Mouse (Mus musculus) forebrain, embryonic 13.5 days (tissue): ENCODE data around the gene Med13. TPM values are rescaled to one million over a fixed set of nuclear protein-coding genes. Genes with fewer than 3 reads are reported as not detected.
A peak's percentile ranks its signal among the peaks of the same experiment; 100 is the strongest.

Experiments
- ATAC-seq: fragments of 200-750 bp; cut with Nextera tagmentation; 2 replicates; pipeline ENCODE4 v1.8.0; 2017
- H3K27ac ChIP-seq: fragments of 300-500 bp; sonication (generic); 2 replicates; pipeline ENCODE4 v1.5.1; 2015; ENCODE audit warnings: inconsistent platforms, mild to moderate bottlenecking, moderate library complexity
- H3K27me3 ChIP-seq: fragments of 300-500 bp; sonication (generic); 2 replicates; pipeline ENCODE4 v1.6.1; 2015; ENCODE audit warnings: mild to moderate bottlenecking, inconsistent platforms
- H3K36me3 ChIP-seq: fragments of 300-500 bp; sonication (generic); 2 replicates; pipeline ENCODE4 v1.6.1; 2015; ENCODE audit warnings: mild to moderate bottlenecking, inconsistent platforms; ENCODE audit not compliant: poor library complexity, severe bottlenecking
- H3K4me1 ChIP-seq: fragments of 300-500 bp; sonication (generic); 2 replicates; pipeline ENCODE4 v1.6.1; 2015; ENCODE audit warnings: inconsistent platforms
- H3K4me2 ChIP-seq: fragments of 300-500 bp; sonication (generic); 2 replicates; pipeline ENCODE4 v1.6.1; 2015; ENCODE audit warnings: inconsistent platforms, mild to moderate bottlenecking, moderate library complexity
- H3K4me3 ChIP-seq: fragments of 300-500 bp; sonication (generic); 2 replicates; pipeline ENCODE4 v1.5.1; 2015; ENCODE audit warnings: mild to moderate bottlenecking, inconsistent platforms
- H3K9ac ChIP-seq: fragments of 300-500 bp; sonication (generic); 2 replicates; pipeline ENCODE4 v1.6.1; 2015; ENCODE audit warnings: mild to moderate bottlenecking, inconsistent platforms
- H3K9me3 ChIP-seq: fragments of 300-500 bp; sonication (generic); replicated peaks from 2 replicates; pipeline ENCODE4 v1.6.1; 2016; ENCODE audit warnings: inconsistent platforms
- WGBS: fragments of 180-500 bp; shearing (Covaris S2); methylation state at CpG from one replicate; pipeline ENCODE4 v1.1.7; 2015; 5-methylcytosine and 5-hydroxymethylcytosine counted together
- polyA plus RNA-seq: library from polyadenylated mRNA; unstranded; fragments of >200 nt; fragmentation: Nextera tagmentation; extraction: Ambion mirVana; gene quantifications from 2 replicates; pipeline ENCODE4 v1.2.1, GENCODE M21; 2015

Med13 gene
- polyA plus RNA-seq, 1 experiment from 2014 or later: 12.4 TPM

- Histone ChIP-seq H3K27ac (no peak overlapping the region), H3K4me1 (peaks cover 11% of the 10 kb centered on the region; the same call in 1 of the 2 replicates), H3K4me3 (no peak overlapping the region), H3K36me3 (no peaks in the 10 kb centered on the region), H3K9ac (no peak overlapping the region), H3K4me2 (no peak overlapping the region), H3K9me3 (no peaks in the 10 kb centered on the region), H3K27me3 (no peaks in the 10 kb centered on the region)
- ATAC-seq: no peak
- WGBS: 84% methylated on average over 13 of the region's 13 CpGs
Observed at GRCm38 (mm10) chr11:86388821-86389480, 31.5 kb upstream of the Med13 start.

GRCm38 (mm10) chr11:86387121-86387893 is 29.9 kb upstream of the Med13 start:
- Histone ChIP-seq H3K9ac (no peak overlapping the region), H3K36me3 (no peaks in the 10 kb centered on the region), H3K4me3 (no peak overlapping the region), H3K4me2 (no peak overlapping the region), H3K27ac (peak overlapping the region; percentile 63; the same call in 1 of the 2 replicates), H3K4me1 (peaks cover 11% of the 10 kb centered on the region; the same call in 1 of the 2 replicates), H3K9me3 (no peaks in the 10 kb centered on the region), H3K27me3 (no peaks in the 10 kb centered on the region)
- ATAC-seq: no peak; the same call in 1 of the 2 replicates
- 59% methylated on average over 9 of the region's 9 CpGs for WGBS

GRCm38 (mm10) chr11:86386576-86386975 is 29.2 kb upstream of the Med13 start:
- ATAC-seq: peak; percentile 41; the same call in 1 of the 2 replicates
- Histone ChIP-seq H3K9ac (no peak overlapping the region), H3K27ac (peak overlapping the region; percentile 63), H3K4me1 (peaks cover 11% of the 10 kb centered on the region; the same call in 1 of the 2 replicates), H3K4me3 (no peak overlapping the region), H3K9me3 (no peaks in the 10 kb centered on the region), H3K4me2 (no peak overlapping the region), H3K27me3 (no peaks in the 10 kb centered on the region), H3K36me3 (no peaks in the 10 kb centered on the region)
- 64% methylated on average over 10 of the region's 10 CpGs for WGBS

GRCm38 (mm10) chr11:86385710-86386282 is 28.4 kb upstream of the Med13 start:
- no peak overlapping the region for H3K4me2 ChIP-seq
- no peak for ATAC-seq
- 92% methylated on average over 11 of the region's 11 CpGs for WGBS
- H3K9ac ChIP-seq: no peak overlapping the region
- peaks cover 11% of the 10 kb centered on the region; the same call in 1 of the 2 replicates for H3K4me1 ChIP-seq
- no peaks in the 10 kb centered on the region for H3K9me3 ChIP-seq
- H3K27ac ChIP-seq: no peak overlapping the region
- no peak overlapping the region for H3K4me3 ChIP-seq
- no peaks in the 10 kb centered on the region for H3K27me3 ChIP-seq
- no peaks in the 10 kb centered on the region for H3K36me3 ChIP-seq

DNA sequence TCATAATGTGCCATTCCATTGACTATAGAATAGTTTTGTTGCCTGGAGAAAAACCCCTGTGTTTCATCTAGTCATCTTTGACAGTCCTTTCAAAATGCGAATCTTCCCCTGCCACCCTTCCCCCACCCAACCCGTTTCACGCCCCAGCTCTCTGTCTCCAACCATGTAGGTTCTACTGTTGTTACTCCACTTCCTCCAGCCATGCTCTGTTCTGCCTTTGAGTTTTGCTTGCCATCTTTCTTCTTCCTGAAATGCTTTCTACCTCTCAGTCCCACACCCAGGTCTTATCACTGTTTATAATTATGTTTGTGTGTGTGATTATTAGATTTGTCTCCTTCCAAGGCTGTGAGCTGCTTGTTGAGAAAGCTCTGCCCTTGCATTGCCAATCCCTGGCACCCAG is 26.7 kb upstream of the Med13 start:
- Histone ChIP-seq H3K4me1 (peaks cover 11% of the 10 kb centered on the region; the same call in 1 of the 2 replicates), H3K4me2 (no peak overlapping the region), H3K27me3 (no peaks in the 10 kb centered on the region), H3K27ac (no peak overlapping the region), H3K9ac (no peak overlapping the region), H3K9me3 (no peaks in the 10 kb centered on the region), H3K36me3 (no peaks in the 10 kb centered on the region), H3K4me3 (no peak overlapping the region)
- 89% methylated on average over 3 of the region's 3 CpGs for WGBS
- ATAC-seq: no peak

GRCm38 (mm10) chr11:86382520-86383157 is 25.2 kb upstream of the Med13 start:
- Histone ChIP-seq H3K4me1 (peaks cover 10% of the 10 kb centered on the region; the same call in 1 of the 2 replicates), H3K4me3 (no peak overlapping the region), H3K27me3 (no peaks in the 10 kb centered on the region), H3K9ac (no peak overlapping the region), H3K4me2 (no peak overlapping the region), H3K36me3 (no peaks in the 10 kb centered on the region), H3K27ac (no peak overlapping the region), H3K9me3 (no peaks in the 10 kb centered on the region)
- no peak for ATAC-seq
- 89% methylated on average over 10 of the region's 10 CpGs for WGBS

GRCm38 (mm10) chr11:86381478-86382091 is 24.2 kb upstream of the Med13 start:
- Histone ChIP-seq H3K4me2 (no peak overlapping the region), H3K4me3 (no peak overlapping the region), H3K9ac (no peak overlapping the region), H3K27me3 (no peaks in the 10 kb centered on the region), H3K36me3 (no peaks in the 10 kb centered on the region), H3K27ac (no peak overlapping the region), H3K9me3 (no peaks in the 10 kb centered on the region), H3K4me1 (0 out of 2 replicates have a peak, but pooled peaks cover under 1% of the 10 kb centered on the region)
- 74% methylated on average over 5 of the region's 5 CpGs for WGBS
- ATAC-seq: no peak

DNA sequence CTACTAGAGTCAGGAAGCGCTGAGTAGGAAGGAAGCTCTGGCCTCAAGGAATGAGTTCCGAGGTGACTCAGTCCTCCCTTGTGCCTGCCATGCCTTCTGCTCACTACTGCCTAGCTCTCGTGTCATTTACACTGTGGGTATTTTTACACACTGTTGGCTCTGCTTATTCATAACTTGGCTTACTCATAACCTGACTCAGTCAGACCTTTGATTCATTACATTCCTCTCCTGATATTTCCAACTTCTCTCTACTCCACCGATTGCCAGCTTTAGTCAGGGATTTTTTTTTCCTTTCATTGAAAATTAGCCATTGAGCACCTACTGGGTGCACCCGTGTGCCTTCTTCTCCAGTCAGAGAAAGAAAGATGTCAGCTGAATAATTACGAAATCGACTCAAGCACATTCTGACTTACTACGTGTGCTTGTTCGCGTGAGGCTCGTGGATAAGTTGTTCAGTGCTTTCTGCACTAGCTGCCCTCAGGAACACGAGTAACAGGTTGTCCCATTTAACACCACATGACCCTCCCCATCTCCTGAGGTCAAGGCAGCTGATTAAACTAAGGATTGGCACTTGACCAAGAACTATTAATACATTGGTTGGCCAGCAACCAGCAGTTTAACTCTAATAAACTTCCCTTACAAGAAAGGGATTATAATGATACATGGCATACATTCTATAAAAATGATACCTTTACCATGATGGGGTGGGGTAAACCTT is 23.3 kb upstream of the Med13 start:
- no peak overlapping the region for H3K9ac ChIP-seq
- no peaks in the 10 kb centered on the region for H3K9me3 ChIP-seq
- no peak overlapping the region for H3K4me3 ChIP-seq
- no peaks in the 10 kb centered on the region for H3K4me1 ChIP-seq
- H3K4me2 ChIP-seq: no peak overlapping the region
- 87% methylated on average over 12 of the region's 12 CpGs for WGBS
- H3K27ac ChIP-seq: no peak overlapping the region
- no peaks in the 10 kb centered on the region for H3K36me3 ChIP-seq
- no peak for ATAC-seq
- H3K27me3 ChIP-seq: no peaks in the 10 kb centered on the region

DNA sequence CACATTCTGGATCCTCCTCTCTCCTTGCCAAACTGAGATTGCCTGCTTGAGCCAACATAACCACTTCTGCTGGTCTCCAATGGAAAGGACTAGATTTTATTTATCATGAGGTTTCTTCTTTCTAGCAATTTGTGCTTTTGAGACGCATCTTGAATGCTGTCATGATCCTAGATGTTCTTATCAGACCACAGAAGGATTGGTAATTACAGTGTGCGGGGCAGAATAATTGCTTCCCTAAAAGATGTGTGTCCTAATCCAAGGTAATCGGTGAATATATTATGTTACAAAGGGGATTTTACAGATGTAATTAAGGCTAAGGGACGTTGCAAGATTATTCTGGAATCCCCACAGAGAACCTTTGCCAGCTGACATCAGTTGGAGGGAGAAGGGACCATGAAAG is 21.6 kb upstream of the Med13 start:
- Histone ChIP-seq H3K4me2 (no peak overlapping the region), H3K27ac (no peak overlapping the region), H3K9ac (no peak overlapping the region), H3K4me1 (no peaks in the 10 kb centered on the region), H3K36me3 (no peaks in the 10 kb centered on the region), H3K4me3 (no peak overlapping the region), H3K27me3 (no peaks in the 10 kb centered on the region), H3K9me3 (no peaks in the 10 kb centered on the region)
- 37% methylated on average over 4 of the region's 4 CpGs for WGBS
- no peak for ATAC-seq

GRCm38 (mm10) chr11:86377841-86378240 is 20.4 kb upstream of the Med13 start:
- ATAC-seq: no peak
- H3K9me3 ChIP-seq: no peaks in the 10 kb centered on the region
- no peaks in the 10 kb centered on the region for H3K4me1 ChIP-seq
- H3K4me2 ChIP-seq: no peak overlapping the region
- no peak overlapping the region for H3K27ac ChIP-seq
- H3K9ac ChIP-seq: no peak overlapping the region
- no peaks in the 10 kb centered on the region for H3K36me3 ChIP-seq
- WGBS: 93% methylated on average over 5 of the region's 5 CpGs
- no peak overlapping the region for H3K4me3 ChIP-seq
- H3K27me3 ChIP-seq: no peaks in the 10 kb centered on the region

- Histone ChIP-seq H3K4me1 (no peaks in the 10 kb centered on the region), H3K9me3 (no peaks in the 10 kb centered on the region), H3K27ac (no peak overlapping the region), H3K9ac (no peak overlapping the region), H3K4me3 (no peak overlapping the region), H3K4me2 (no peak overlapping the region), H3K27me3 (no peaks in the 10 kb centered on the region), H3K36me3 (no peaks in the 10 kb centered on the region)
- WGBS: 78% methylated on average over 4 of the region's 4 CpGs
- no peak for ATAC-seq
Observed at GRCm38 (mm10) chr11:86376707-86377106, 19.3 kb upstream of the Med13 start.
